Mouse (Mus musculus): Measurements from ENCODE around the gene Pqlc3. TPM values are rescaled to one million over a fixed set of nuclear protein-coding genes. Genes with fewer than 3 reads are reported as not detected.

Pqlc3 gene
- polyA plus RNA-seq, 1 experiment = 29.8 TPM

- TF ChIP-seq GATA1 (IDR thresholded peaks at IDR 0.05; ENCODE audit: low read length) = no peak
Measured at GRCm38 (mm10) chr12:16958851-16959250, 41.4 kb downstream of the Pqlc3 start.

GRCm38 (mm10) chr12:16948239-16948638, 52.0 kb downstream of the Pqlc3 start:
- TF ChIP-seq GATA1 (IDR thresholded peaks at IDR 0.05; ENCODE audit: low read length) = no peak

GRCm38 (mm10) chr12:16941976-16942375, 58.2 kb downstream of the Pqlc3 start:
- TF ChIP-seq GATA1 (IDR thresholded peaks at IDR 0.05; ENCODE audit: low read length) = no peak

Other genes starting within 250 kb of the Pqlc3 start
- gene Greb1, start 199.5 kb downstream of the Pqlc3 start, polyA plus RNA-seq (2012) = not detected in 2 replicates
- 8.7 and 12.5 TPM in 2 replicates for gene E2f6, start 189.4 kb downstream of the Pqlc3 start, polyA plus RNA-seq (2012)
- gene Rock2, start 105.5 kb downstream of the Pqlc3 start, polyA plus RNA-seq (2012) = 3.4 and 4.7 TPM in 2 replicates
- gene 2410004P03Rik, start 11.3 kb upstream of the Pqlc3 start, polyA plus RNA-seq (2012) = not detected in 2 replicates
- gene Kcnf1, start 176.5 kb upstream of the Pqlc3 start, polyA plus RNA-seq (2012) = not detected in 2 replicates